Mouse (Mus musculus) small intestine, adult 2 months (tissue): ENCODE results near the gene Gm17334. TPM values are rescaled to one million over a fixed set of nuclear protein-coding genes. Genes with fewer than 3 reads are reported as not detected.

Source experiments
- H3K27ac ChIP-seq: fragments of 200-500 bp; 2 replicates; pipeline ENCODE4 v1.5.1; 2012; ENCODE audit warnings: low read depth, low read length, control low read depth, inconsistent platforms; ENCODE audit not compliant: insufficient read depth
- H3K27me3 ChIP-seq: fragments of 200-500 bp; 2 replicates; pipeline ENCODE4 v1.6.1; 2012; ENCODE audit warnings: mild to moderate bottlenecking, moderate library complexity, low read length, inconsistent platforms; ENCODE audit not compliant: control insufficient read depth, insufficient read depth
- H3K36me3 ChIP-seq: fragments of 200-500 bp; 2 replicates; pipeline ENCODE4 v1.6.1; 2012; ENCODE audit warnings: mild to moderate bottlenecking, low read length, control low read depth, inconsistent platforms; ENCODE audit not compliant: control insufficient read depth, insufficient read depth
- H3K4me1 ChIP-seq: fragments of 200-500 bp; 2 replicates; pipeline ENCODE4 v1.6.1; 2012; ENCODE audit warnings: low read length, inconsistent platforms, mixed read lengths; ENCODE audit not compliant: control insufficient read depth, insufficient read depth, insufficient read length
- H3K4me3 ChIP-seq: fragments of 200-500 bp; 2 replicates; pipeline ENCODE4 v1.5.1; 2012; ENCODE audit warnings: low read depth, mild to moderate bottlenecking, control low read depth, inconsistent platforms, low read length, moderate library complexity
- CTCF ChIP-seq: fragments of 200-500 bp; IDR thresholded peaks from 2 replicates; pipeline ENCODE4 v1.5.1; 2012; ENCODE audit warnings: low read depth, mild to moderate bottlenecking, control low read depth, inconsistent platforms, low read length, moderate library complexity, mixed read lengths; ENCODE audit not compliant: insufficient replicate concordance, insufficient read length; ENCODE audit errors: extremely low read depth
- POLR2A ChIP-seq: fragments of 200-500 bp; IDR thresholded peaks from 2 replicates; pipeline ENCODE4 v1.6.1; 2012; ENCODE audit warnings: low read depth, mild to moderate bottlenecking, control low read depth, inconsistent platforms, low read length, moderate library complexity
- WGBS: fragments of 180-500 bp; shearing (Covaris S2); methylation state at CpG from one replicate; pipeline ENCODE4 v1.1.7; 2018; 5-methylcytosine and 5-hydroxymethylcytosine counted together
- polyA plus RNA-seq: library from polyadenylated mRNA; depleted of rRNA; stranded (reverse); fragments of >200 nt; gene quantifications from 2 replicates; pipeline ENCODE4 v1.2.3, GENCODE M21; 2012

The Gm17334 gene
- polyA plus RNA-seq, 1 experiment = 1.6 TPM

- Histone ChIP-seq H3K27ac (peak overlapping the region; percentile 23), H3K4me1 (peaks cover 52% of the 10 kb centered on the region), H3K27me3 (no peaks in the 10 kb centered on the region), H3K4me3 (no peak overlapping the region), H3K36me3 (0 out of 2 replicates have a peak, but pooled peaks cover 1% of the 10 kb centered on the region)
- 69% methylated on average over 14 of the region's 14 CpGs for WGBS
- no peak for TF ChIP-seq CTCF
- TF ChIP-seq POLR2A = no peak
These were observed 31.8 kb upstream of the Gm17334 start for GRCm38 (mm10) chr11:53804569-53805344.

- Histone ChIP-seq H3K4me1 (peaks cover 54% of the 10 kb centered on the region), H3K4me3 (no peak overlapping the region), H3K27me3 (no peaks in the 10 kb centered on the region), H3K36me3 (no peaks in the 10 kb centered on the region), H3K27ac (peak overlapping the region; percentile 58)
- TF ChIP-seq CTCF (no peak), POLR2A (no peak)
- WGBS = 57% methylated on average over 6 of the region's 6 CpGs
These were observed 30.5 kb upstream of the Gm17334 start for GRCm38 (mm10) chr11:53803494-53803893.

GRCm38 (mm10) chr11:53803093-53803492, 30.1 kb upstream of the Gm17334 start:
- no peaks in the 10 kb centered on the region for H3K27me3 ChIP-seq
- H3K27ac ChIP-seq = peak overlapping the region; percentile 58
- H3K36me3 ChIP-seq = no peaks in the 10 kb centered on the region
- WGBS = 65% methylated on average over 12 of the region's 12 CpGs
- TF ChIP-seq CTCF (no peak), POLR2A (no peak)
- H3K4me1 ChIP-seq = peaks cover 56% of the 10 kb centered on the region
- H3K4me3 ChIP-seq = no peak overlapping the region

GRCm38 (mm10) chr11:53800975-53801374, 28.0 kb upstream of the Gm17334 start:
- Histone ChIP-seq H3K36me3 (no peaks in the 10 kb centered on the region), H3K4me3 (no peak overlapping the region), H3K27me3 (no peaks in the 10 kb centered on the region), H3K4me1 (peaks cover 68% of the 10 kb centered on the region), H3K27ac (no peak overlapping the region)
- 76% methylated on average over 5 of the region's 5 CpGs for WGBS
- TF ChIP-seq POLR2A = no peak
- TF ChIP-seq CTCF = no peak

GRCm38 (mm10) chr11:53800036-53800435, 27.0 kb upstream of the Gm17334 start:
- 15% methylated on average over 4 of the region's 4 CpGs for WGBS
- Histone ChIP-seq H3K4me3 (no peak overlapping the region), H3K27me3 (no peaks in the 10 kb centered on the region), H3K36me3 (no peaks in the 10 kb centered on the region), H3K27ac (peak overlapping the region; percentile 45; the same call in 1 of the 2 replicates), H3K4me1 (peaks cover 71% of the 10 kb centered on the region)
- TF ChIP-seq POLR2A = no peak
- no peak for TF ChIP-seq CTCF

- WGBS = 30% methylated on average over 10 of the region's 10 CpGs
- Histone ChIP-seq H3K27ac (peak overlapping the region; percentile 96), H3K4me1 (peaks cover 67% of the 10 kb centered on the region), H3K36me3 (no peaks in the 10 kb centered on the region), H3K4me3 (no peak overlapping the region), H3K27me3 (no peaks in the 10 kb centered on the region)
- no peak for TF ChIP-seq POLR2A
- no peak for TF ChIP-seq CTCF
These were observed 25.2 kb upstream of the Gm17334 start for GRCm38 (mm10) chr11:53798041-53798711.

- no peaks in the 10 kb centered on the region for H3K36me3 ChIP-seq
- H3K4me1 ChIP-seq = peaks cover 63% of the 10 kb centered on the region
- no peaks in the 10 kb centered on the region for H3K27me3 ChIP-seq
- no peak overlapping the region for H3K4me3 ChIP-seq
- H3K27ac ChIP-seq = peak overlapping the region; percentile 98
- TF ChIP-seq CTCF (no peak), POLR2A (0 out of 2 replicates have a peak, but pooled peaks have one; percentile 21)
- 36% methylated on average over 6 of the region's 6 CpGs for WGBS
These were observed 24.5 kb upstream of the Gm17334 start for GRCm38 (mm10) chr11:53797386-53797920.
